Mouse (Mus musculus) liver, embryonic 14 days (tissue): ENCODE results near the gene Slc35e1. TPM values are rescaled to one million over a fixed set of nuclear protein-coding genes. Genes with fewer than 3 reads are reported as not detected.

Experiments
- polyA plus RNA-seq: library from polyadenylated mRNA; depleted of rRNA; stranded (reverse); fragments of >200 nt; gene quantifications from 2 replicates; pipeline ENCODE4 v1.2.3, GENCODE M21; 2012; rRNA removed

Gene Slc35e1
- 6.8 and 7.7 TPM in 2 replicates for polyA plus RNA-seq

GRCm38 (mm10) chr8:72491680-72492621 lies at the start of gene Slc35e1:
Gene Slc35e1 (minus strand): TSS chr8:72492614.

GRCm38 (mm10) chr8:72474826-72475546 lies 17.4 kb downstream of the Slc35e1 start, which contains the start of gene Cherp:
Gene Cherp (minus strand): TSS chr8:72475226.

GRCm38 (mm10) chr8:72443338-72443993 lies 48.9 kb downstream of the Slc35e1 start, which contains the start of the genes Calr3 and 1700030K09Rik:
Gene Calr3 (minus strand): TSS chr8:72443870.
Gene 1700030K09Rik (plus strand): TSS chr8:72443880.

Other genes starting within 250 kb of the Slc35e1 start
- 7.9 and 8.8 TPM in 2 replicates for gene Gm10282, start 187.4 kb downstream of the Slc35e1 start, polyA plus RNA-seq
- gene Klf2, start 173.6 kb downstream of the Slc35e1 start, polyA plus RNA-seq = 3.1 TPM in 2 replicates
- gene Eps15l1, start 71.2 kb downstream of the Slc35e1 start, polyA plus RNA-seq = 19.6 and 21.9 TPM in 2 replicates
- 0.27 and 0.30 TPM in 2 replicates for gene Calr3, start 48.7 kb downstream of the Slc35e1 start, polyA plus RNA-seq
- gene 1700030K09Rik, start 48.7 kb downstream of the Slc35e1 start, polyA plus RNA-seq = 2.0 and 2.4 TPM in 2 replicates
- gene Cherp, start 17.4 kb downstream of the Slc35e1 start, polyA plus RNA-seq = 21.7 and 27.6 TPM in 2 replicates
- gene Med26, start 55.7 kb upstream of the Slc35e1 start, polyA plus RNA-seq = 4.1 and 4.6 TPM in 2 replicates
- gene Smim7, start 78.5 kb upstream of the Slc35e1 start, polyA plus RNA-seq = 15.9 and 18.9 TPM in 2 replicates
- gene Tmem38a, start 79.4 kb upstream of the Slc35e1 start, polyA plus RNA-seq = 0.98 and 1.8 TPM in 2 replicates
- gene Nwd1, start 154.1 kb upstream of the Slc35e1 start, polyA plus RNA-seq = under 0.01 and 0.01 TPM in 2 replicates
- 46.3 and 49.7 TPM in 2 replicates for gene Sin3b, start 230.7 kb upstream of the Slc35e1 start, polyA plus RNA-seq